Mouse (Mus musculus) forelimb bud, embryonic 11.5 days (tissue): Measurements from ENCODE around the gene Tmprss13.

Experiments used
- DNase-seq: peaks from one replicate; pipeline ENCODE4 v3.0.0-alpha.2; 2012; ENCODE audit warnings: low read depth, low spot score

The Tmprss13 gene

GRCm38 (mm10) chr9:45329577-45329976 lies 10.7 kb downstream of the Tmprss13 start:
- DNase-seq: no peak

DNA sequence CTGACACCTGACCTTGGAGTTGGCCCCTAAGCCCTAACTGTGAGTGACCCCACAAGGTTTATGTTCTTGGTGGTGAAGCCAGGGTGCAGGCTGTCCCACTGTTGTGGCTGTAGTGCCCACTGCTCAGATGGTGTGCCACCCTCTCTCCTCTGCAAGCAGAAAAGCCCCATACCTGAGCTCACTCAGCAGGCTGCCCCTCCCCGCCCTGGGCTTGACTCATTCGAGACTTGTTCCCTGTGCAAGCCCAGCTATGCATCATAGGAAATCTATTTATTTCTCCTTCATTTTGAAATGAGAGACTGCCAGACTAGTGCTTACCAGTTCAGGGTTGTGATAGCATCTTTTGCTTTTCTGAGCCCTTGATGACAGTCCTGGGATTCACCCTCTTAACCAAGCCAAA lies 18.5 kb downstream of the Tmprss13 start:
- DNase-seq: no peak

DNA sequence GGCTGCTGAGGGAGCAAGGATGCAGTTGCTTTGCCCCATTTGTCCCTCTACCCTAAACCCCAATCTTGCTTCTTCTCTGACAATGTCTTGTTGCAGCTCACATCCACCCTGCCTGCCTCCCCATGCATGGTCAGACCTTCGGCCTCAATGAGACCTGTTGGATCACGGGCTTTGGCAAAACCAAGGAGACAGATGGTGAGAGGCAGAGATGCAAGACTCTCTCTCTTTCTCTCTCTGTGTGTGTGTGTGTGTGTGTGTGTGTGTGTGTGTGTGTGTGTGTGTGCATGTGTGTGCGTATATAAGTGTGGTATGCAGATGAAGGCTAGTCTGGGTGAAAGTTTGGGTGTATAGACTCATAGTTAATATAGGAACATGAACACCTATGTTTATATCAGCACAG lies 24.2 kb downstream of the Tmprss13 start:
- no peak for DNase-seq

DNA sequence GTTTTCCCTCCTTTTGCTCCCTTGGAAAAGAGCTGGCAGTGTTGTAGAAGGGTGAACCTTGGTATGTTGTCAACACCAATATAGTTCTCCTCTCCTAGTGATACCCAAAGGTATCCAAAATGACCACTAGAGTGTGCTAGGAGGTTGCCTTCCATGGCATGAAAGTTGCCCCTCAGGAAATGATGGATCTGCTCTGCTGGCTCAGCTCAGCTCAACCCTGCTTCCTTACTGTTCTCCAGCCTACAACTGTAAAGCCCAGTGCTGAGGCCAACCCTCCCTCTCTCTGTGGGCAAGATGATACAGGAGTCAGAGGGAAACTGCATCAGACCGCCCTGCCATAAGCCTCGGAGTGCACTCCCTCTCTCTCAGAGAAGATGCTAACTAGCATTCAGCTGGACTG lies 26.6 kb downstream of the Tmprss13 start:
- DNase-seq: peak; percentile 45

- no peak for DNase-seq
Measured at GRCm38 (mm10) chr9:45346276-45346675, 27.4 kb downstream of the Tmprss13 start.

DNA sequence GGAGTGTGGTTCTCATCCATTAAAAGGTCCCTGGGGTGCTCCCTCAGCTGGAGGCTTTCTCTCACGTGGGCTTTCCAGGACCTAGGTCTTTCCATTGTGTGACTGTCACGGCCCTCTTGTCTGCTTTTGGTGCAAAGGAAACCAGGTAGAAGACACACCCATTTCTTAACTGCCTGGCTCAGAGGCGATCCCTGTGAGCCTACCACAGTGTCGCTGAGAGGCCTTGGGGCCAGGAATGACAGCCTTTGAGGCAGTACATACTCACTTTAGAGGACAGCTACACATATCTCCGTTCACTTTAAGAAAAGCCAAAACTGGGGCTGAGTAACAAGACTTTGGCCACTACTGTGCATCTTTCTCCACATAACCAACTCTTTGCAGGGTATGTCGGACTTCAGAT lies 29.7 kb downstream of the Tmprss13 start:
- no peak for DNase-seq

DNA sequence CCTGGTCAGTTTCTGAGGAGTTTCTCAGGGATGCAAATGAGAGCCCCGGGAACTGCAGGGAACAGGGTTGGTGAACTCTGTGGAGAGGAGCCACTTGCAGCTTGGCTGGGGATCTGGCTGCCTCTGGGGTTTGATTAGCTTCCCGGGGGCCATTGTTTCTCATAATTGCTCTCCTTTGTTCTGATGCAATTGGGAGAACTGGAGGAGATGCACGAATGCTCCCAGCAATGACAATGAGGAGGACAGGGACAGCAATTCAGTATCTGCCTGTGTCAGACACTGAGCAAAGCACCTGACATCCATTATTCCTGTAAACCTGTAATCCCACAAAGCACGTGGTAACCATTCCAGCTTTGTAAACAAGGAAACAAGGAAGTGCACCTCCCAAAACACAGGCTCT lies 30.3 kb downstream of the Tmprss13 start:
- DNase-seq: no peak

DNA sequence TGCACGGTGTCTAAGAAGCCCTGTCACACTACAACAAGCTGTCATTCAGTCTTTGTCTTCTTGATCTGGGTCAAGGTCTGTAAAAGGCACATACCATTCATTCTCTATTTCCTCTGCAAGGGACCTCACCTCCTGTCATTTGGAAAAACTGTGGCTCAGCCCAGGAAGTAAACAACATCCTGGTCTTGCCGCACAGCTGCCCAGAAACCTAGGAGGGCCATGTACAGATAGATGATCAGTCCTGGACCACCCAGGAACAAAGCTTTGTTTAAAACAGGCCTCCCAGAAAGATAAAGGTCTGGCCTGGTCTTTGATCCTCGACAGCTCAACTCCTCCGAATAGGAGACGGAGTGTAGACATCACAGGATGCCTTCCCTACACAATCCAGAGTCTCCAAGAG lies 31.0 kb downstream of the Tmprss13 start:
- DNase-seq: no peak

DNA sequence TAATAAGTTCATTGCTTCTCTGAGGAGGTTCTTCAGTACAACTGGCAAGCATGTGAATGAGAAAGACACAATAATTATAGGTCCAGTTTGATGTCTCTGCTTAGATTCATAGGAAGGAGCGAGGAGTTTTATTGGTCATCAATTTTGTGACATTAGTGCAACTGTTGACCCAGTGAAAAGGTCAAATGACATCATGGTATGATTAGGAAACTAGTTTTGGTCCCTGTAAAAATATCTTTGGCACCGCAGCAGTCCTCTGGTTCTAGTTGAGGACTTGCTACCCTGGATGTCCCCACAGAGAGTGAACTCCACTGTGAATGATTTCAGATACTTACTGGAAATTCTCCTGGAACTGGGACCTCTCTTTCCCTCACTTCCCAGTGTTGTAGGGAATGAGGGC lies 36.3 kb downstream of the Tmprss13 start:
- no peak for DNase-seq

DNA sequence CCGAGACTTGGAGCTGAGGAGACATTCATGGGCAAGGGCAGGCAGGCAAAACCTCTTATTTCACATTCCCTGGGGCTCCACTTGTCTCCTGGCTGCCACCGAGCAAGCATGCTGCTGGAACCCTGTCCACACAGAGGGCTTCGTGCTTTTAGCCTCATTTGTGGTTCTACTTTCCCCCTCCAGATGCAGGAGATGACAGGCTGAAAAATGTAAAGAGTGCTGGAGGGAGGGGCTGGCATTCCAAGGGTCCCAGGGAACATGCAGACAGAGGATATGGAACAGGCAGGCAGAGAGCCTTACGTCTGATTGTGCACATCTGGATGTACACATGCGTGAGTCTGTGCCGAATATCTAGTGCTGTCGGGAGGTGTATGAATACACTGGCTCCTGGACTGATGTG lies 39.5 kb downstream of the Tmprss13 start:
- peak; percentile 55 for DNase-seq

DNA sequence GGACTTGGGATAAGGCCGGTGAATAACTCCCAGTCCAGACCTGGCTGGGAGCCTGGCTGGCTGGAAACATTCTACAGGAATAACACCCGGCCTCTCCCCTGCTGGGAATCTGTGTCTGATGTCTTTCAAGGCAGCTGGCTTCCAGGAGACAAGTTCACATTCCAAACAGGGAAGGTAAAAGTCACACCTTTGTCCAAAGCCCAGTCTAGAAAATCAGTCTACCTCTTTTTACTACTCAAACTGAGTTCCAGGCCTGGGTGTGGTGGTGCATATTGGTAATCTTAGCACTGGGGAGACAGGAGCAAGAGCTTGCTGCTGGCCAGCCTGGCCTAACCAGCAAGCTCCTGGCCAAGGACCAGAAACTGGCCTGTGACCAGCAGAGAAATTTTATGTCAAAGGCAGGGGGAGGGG lies 43.2 kb downstream of the Tmprss13 start:
- DNase-seq: no peak

- no peak for DNase-seq
Measured at GRCm38 (mm10) chr9:45363639-45364214, 44.8 kb downstream of the Tmprss13 start.

- no peak for DNase-seq
Measured at GRCm38 (mm10) chr9:45367716-45368115, 48.8 kb downstream of the Tmprss13 start.

- DNase-seq: no peak
Measured at GRCm38 (mm10) chr9:45368341-45368901, 49.5 kb downstream of the Tmprss13 start.

DNA sequence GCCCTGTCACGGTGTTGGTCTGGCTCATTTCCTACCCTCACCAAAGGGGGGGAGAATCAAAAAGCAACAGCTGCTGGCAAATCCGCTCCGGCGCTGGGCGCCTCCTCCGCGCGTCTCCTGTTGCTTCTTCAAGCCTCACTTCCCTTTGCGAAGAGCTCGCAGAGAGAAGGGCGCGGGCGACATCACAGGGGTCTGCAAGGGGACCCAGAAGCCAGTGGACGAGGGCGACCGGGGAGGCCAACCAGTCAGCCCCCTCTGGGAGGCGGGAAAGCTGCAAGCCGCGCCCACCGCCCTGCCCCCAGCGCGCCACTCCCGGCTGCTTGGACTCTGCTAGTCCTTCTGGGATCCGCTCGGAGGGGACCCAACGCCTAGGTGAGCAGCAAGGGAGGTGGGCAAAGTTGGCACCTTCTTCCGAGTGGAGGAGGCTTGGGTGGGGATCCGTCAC lies 51.2 kb downstream of the Tmprss13 start, which contains the start of gene Fxyd6:
Gene Fxyd6 (plus strand): TSS at position 69 of the 445 bp plus-strand sequence.
- peak; percentile 62 for DNase-seq

DNA sequence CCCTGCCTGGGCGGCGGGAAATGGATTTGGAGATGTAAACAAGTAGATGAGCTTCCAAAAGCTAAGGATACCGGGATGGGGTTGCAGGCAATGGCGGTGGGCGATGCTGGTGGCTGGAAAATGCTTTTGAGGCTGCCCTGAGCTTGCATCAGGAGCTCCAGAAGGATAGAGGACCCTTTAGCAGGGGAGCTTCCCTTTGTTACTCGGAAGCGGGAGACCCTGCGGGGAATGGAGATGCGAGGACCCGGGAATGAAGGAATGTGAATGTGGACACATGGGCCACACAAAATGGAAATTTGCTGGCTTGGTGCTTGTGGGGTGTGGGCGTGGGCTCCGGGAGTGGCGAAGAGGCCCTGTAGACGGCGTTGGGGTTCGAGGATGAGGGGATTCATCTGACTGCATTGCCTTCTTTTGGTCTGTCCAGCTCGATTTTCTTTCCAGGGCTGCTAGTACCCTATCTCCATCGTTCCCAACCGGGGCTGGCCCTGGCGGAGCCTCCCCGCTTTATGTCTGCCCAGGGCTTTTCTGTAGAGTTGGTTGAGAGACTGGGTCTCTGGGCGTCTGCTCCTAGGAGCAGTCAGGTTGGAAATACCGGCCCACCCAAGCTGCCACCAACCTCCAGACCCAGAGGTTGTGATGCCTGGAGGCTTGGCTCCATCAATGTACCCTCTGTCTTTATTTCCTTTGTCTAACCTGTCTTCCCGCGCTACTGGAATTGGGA lies 51.9 kb downstream of the Tmprss13 start:
- peak; percentile 40 for DNase-seq

- peak; percentile 58 for DNase-seq
Measured at GRCm38 (mm10) chr9:45371337-45371707, 52.4 kb downstream of the Tmprss13 start.

- no peak for DNase-seq
Measured at GRCm38 (mm10) chr9:45373896-45374295, 55.0 kb downstream of the Tmprss13 start.

- no peak for DNase-seq
Measured at GRCm38 (mm10) chr9:45374988-45375502, 56.1 kb downstream of the Tmprss13 start.

GRCm38 (mm10) chr9:45376427-45376826 lies 57.5 kb downstream of the Tmprss13 start:
- DNase-seq: no peak

GRCm38 (mm10) chr9:45376883-45377282 lies 58.0 kb downstream of the Tmprss13 start:
- DNase-seq: no peak

GRCm38 (mm10) chr9:45380411-45381251 lies 61.7 kb downstream of the Tmprss13 start:
- no peak for DNase-seq
